Mouse (Mus musculus): Measurements from ENCODE around the gene Cyp2c65.

Cyp2c65 gene

GRCm38 (mm10) chr19:39060719-39061118, at the start of gene Cyp2c65:
TSS of gene Cyp2c65 (plus strand) at chr19:39061015.
- no peak for DNase-seq

GRCm38 (mm10) chr19:39057928-39058327, 2.9 kb upstream of the Cyp2c65 start:
- no peak for DNase-seq

GRCm38 (mm10) chr19:39098779-39099178, 38.0 kb downstream of the Cyp2c65 start:
- DNase-seq: peak in 1 of 2 experiments; percentile 5

- DNase-seq: no peak
Observed at GRCm38 (mm10) chr19:39113644-39114043, 52.8 kb downstream of the Cyp2c65 start, which contains the start of gene Cyp2c66. TSS of gene Cyp2c66 (plus strand) at chr19:39113898.

All from B cell, adult 2 months (primary cell).